Mouse (Mus musculus): Measurements from ENCODE around the gene Ttyh1.

DNA sequence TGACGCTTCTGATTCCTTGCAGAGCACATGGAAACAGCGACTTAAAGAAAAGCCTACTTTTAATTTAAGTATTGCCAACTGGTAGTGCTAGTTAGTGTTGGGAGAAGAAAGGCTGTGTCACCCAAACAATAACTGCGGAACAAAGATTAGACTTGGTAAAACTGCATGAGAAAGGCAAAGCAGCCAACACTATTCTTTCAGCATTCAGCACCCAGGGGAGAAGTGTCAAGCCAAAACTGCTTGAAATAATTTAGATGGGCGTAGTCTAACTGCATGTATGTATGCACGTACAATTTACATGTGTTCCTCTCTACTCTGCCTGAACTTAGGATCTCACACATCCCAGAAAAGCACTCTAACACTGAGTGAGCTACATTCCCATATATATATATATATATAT, 35.1 kb downstream of the Ttyh1 start:
- TF ChIP-seq CTCF (IDR thresholded peaks at IDR 0.05; ENCODE audit: insufficient read depth, low read length) (no peak), POLR2A (IDR thresholded peaks at IDR 0.05; ENCODE audit: borderline replicate concordance, extremely low read depth, low read depth, low read length) (no peak)
